Mouse (Mus musculus): ENCODE results near the gene Plcb1. TPM values are rescaled to one million over a fixed set of nuclear protein-coding genes. Genes with fewer than 3 reads are reported as not detected.

The Plcb1 gene
- polyA plus RNA-seq, 1 experiment from 2014 or later = 7.5 TPM

DNA sequence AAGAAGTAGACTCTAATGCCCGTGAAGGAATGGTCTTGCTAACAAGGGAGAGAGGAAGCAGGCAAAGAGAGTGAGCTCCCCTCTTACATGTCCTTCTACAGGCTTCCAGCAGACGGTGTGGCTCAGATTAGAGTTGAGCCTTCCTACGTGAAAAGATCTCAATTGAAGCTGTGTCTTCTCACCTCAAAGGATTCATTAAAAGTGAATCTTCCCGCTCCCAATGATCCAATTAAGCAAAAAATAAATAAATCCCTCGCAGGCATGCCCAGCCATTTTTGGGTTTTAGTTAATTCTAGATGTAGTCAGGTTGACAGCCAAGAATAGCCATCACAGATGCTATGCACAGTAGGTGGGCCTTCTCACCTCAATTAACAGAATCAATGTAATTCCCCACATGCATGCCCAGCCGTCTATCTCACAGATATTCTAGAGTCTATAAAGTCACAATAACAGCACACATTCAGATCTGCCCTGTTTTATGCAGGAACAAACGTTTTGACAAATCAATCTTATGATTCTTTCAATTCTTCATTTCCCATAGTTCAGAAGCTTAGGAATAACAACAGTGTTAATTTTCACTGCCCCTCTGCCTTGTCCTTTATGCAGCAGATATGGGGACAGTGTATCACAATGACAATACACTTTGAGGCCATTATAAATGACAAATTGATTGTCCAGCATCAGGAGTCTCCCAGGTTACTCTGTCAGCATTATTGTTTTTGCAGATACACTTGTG, 520.0 kb downstream of the Plcb1 start:
- Histone ChIP-seq H3K9me3 (no peaks in the 10 kb centered on the region), H3K4me1 (no peaks in the 10 kb centered on the region), H3K36me3 (no peaks in the 10 kb centered on the region), H3K4me3 (no peak overlapping the region), H3K27ac (no peak overlapping the region), H3K27me3 (ENCODE audit: insufficient read depth, poor library complexity, severe bottlenecking) (no peaks in the 10 kb centered on the region)
- DNase-seq (ENCODE audit: low spot score) = no peak
- 63% methylated on average over 7 of the region's 7 CpGs for WGBS

DNA sequence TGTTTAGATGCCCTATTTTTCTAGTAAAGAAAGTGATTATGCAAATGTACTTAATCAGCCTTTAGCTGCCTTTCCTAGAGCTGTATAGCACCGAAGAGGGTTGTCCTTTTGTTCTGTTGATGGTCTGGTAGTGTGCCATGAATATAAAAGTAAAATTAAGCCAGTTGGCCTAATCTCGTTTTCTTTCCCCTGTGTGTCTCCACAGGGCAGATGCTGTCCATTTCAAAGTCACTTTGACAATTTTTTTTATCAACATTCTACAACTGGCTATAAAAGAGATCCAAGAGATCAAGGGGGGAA, 520.6 kb downstream of the Plcb1 start:
- no peaks in the 10 kb centered on the region for H3K36me3 ChIP-seq
- H3K27ac ChIP-seq = no peak overlapping the region
- WGBS = 49% methylated on average over 2 of the region's 2 CpGs
- no peaks in the 10 kb centered on the region for H3K4me1 ChIP-seq
- no peaks in the 10 kb centered on the region for H3K9me3 ChIP-seq
- no peaks in the 10 kb centered on the region for H3K27me3 ChIP-seq (ENCODE audit: insufficient read depth, poor library complexity, severe bottlenecking)
- H3K4me3 ChIP-seq = no peak overlapping the region
- DNase-seq (ENCODE audit: low spot score) = no peak

DNA sequence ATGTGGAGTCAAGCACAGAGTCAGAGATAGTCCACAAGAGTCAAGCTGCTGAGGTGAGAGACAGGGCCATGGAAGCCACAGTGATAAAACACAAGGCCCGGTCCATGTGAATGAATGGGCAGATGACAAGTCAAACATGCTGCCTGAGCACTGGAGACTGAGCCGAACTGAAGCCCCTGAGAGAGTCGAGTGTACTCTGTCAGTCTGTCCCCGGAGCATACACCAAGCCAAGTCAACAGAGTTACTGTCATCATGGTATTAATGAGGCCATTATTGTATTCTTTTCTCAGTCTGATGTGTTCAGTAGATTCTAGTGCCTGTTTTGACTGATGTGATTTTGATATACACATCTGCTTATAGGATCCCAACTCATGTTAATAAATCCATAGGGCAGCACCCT, 521.9 kb downstream of the Plcb1 start:
- no peak for DNase-seq (ENCODE audit: low spot score)
- Histone ChIP-seq H3K9me3 (no peaks in the 10 kb centered on the region), H3K4me1 (no peaks in the 10 kb centered on the region), H3K36me3 (no peaks in the 10 kb centered on the region), H3K27me3 (ENCODE audit: insufficient read depth, poor library complexity, severe bottlenecking) (no peaks in the 10 kb centered on the region), H3K27ac (no peak overlapping the region), H3K4me3 (no peak overlapping the region)
- 85% methylated on average over 4 of the region's 4 CpGs for WGBS

DNA sequence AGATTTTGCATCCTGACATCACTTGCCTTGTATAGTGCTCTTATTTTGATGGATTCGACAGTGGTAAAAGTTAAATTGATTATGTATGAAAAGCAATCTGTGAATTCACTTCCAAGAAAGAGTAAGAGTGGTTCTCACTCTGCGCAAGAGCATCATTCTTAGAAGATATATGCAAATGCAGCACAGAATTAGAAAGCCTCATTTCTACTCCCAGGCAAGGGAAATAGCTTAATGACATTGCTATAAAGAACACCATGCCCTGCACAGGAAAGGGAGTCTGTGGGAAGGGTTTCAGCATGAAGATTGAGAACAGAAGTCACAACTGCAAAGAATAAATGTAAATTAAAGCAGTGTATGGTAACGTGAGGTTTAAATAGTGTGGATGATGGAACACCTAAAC, 530.1 kb downstream of the Plcb1 start:
- Histone ChIP-seq H3K4me3 (no peak overlapping the region), H3K36me3 (no peaks in the 10 kb centered on the region), H3K27ac (no peak overlapping the region), H3K9me3 (no peaks in the 10 kb centered on the region), H3K27me3 (ENCODE audit: insufficient read depth, poor library complexity, severe bottlenecking) (no peaks in the 10 kb centered on the region), H3K4me1 (no peaks in the 10 kb centered on the region)
- 86% methylated on average over 3 of the region's 3 CpGs for WGBS
- DNase-seq (ENCODE audit: low spot score) = no peak

DNA sequence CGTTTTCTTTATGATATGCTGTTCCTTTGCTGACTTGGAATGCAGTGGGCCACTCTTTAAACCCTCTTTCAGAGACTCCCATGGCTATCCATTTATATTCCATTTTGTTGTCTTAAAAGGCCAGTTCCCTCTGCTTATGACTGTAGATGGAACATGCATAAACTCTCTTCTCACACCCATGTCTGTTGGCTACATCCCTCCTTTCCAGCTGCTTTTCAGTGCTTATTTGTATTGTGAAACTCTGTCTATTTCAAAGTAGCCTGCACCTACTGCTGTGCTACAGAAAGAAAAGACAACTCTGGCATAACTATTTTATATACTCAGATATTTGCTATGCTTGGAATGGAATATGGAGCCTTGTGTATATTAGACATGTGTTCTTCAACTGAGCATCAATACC, 532.3 kb downstream of the Plcb1 start:
- H3K27me3 ChIP-seq (ENCODE audit: insufficient read depth, poor library complexity, severe bottlenecking) = no peaks in the 10 kb centered on the region
- 75% methylated on average over 1 of the region's 1 CpGs for WGBS
- H3K4me1 ChIP-seq = no peaks in the 10 kb centered on the region
- DNase-seq (ENCODE audit: low spot score) = no peak
- no peaks in the 10 kb centered on the region for H3K36me3 ChIP-seq
- H3K9me3 ChIP-seq = no peaks in the 10 kb centered on the region
- no peak overlapping the region for H3K27ac ChIP-seq
- H3K4me3 ChIP-seq = no peak overlapping the region

DNA sequence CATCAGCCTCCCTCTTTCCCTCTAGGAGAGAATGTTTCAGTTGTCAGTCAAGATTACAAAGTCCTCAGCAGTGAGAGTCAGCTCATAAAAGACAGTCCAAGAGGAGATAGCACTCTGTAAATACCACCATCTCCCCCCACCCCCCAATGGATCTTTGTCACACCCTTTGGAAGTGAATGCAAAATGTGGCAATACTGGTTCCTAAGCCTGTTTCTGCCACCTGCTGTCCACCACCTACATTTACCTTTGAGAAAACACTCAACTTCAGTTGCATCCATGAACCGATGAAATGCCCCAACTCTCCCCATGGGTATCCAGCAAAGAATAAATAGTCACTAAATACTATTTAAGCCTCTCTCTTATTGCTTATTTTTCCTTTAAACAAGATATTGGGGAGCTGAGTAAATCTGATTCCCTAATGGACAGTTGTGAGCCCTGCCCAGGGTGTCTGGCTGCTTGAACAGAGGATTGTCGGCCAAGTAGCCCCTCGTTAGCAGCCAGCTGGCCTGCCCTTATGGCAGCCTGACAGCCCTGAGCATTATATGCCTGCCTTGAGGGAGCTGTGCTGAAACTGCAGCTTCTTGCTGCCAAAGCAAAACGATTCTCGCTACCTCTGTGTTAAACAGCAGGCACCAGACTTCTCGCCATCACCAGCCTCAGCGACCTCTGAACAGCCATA, 537.5 kb downstream of the Plcb1 start:
- H3K27ac ChIP-seq = no peak overlapping the region
- H3K27me3 ChIP-seq (ENCODE audit: insufficient read depth, poor library complexity, severe bottlenecking) = no peaks in the 10 kb centered on the region
- H3K4me3 ChIP-seq = no peak overlapping the region
- H3K9me3 ChIP-seq = no peaks in the 10 kb centered on the region
- no peaks in the 10 kb centered on the region for H3K36me3 ChIP-seq
- WGBS = 82% methylated on average over 7 of the region's 7 CpGs
- no peaks in the 10 kb centered on the region for H3K4me1 ChIP-seq
- DNase-seq (ENCODE audit: low spot score) = no peak

DNA sequence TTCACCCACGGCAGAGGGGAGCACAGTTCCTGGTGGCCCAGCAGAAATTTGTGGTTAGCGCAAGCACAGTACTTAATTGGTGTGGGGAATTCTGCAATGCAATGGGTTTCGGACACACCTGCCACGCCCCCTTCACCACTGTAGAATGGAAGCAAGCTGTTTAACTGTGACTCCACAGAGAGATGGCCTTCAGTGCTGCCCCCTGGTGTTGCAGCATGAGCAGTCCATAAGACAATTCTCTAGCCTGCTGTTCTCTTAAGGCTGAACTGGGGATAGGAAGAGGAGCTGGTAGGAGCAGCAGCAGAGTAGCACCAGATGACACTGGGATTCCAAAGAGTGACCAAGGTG, 538.1 kb downstream of the Plcb1 start:
- Histone ChIP-seq H3K27ac (no peak overlapping the region), H3K9me3 (no peaks in the 10 kb centered on the region), H3K27me3 (ENCODE audit: insufficient read depth, poor library complexity, severe bottlenecking) (no peaks in the 10 kb centered on the region), H3K4me3 (no peak overlapping the region), H3K4me1 (no peaks in the 10 kb centered on the region), H3K36me3 (no peaks in the 10 kb centered on the region)
- DNase-seq (ENCODE audit: low spot score) = peak; percentile 82
- WGBS = 50% methylated on average over 4 of the region's 4 CpGs

DNA sequence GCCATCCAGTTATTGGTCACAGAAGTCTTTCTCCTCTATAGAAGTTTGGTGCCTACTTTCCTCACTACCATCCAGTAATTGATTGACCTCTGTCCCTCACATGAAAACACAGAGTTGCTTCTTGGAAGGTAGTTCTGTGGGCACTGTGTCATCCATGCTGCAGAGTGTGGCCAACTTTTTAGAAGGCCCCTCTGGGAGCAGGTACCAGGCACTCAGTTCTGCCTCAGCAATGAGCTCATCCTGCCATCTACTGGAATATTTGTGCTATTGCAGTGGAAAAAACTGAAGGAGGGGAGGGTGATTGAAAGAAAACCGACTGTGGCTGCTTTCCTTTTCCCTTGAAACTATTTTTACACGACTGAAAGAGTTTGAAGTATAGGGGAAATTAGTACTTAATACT, 542.9 kb downstream of the Plcb1 start:
- DNase-seq (ENCODE audit: low spot score) = no peak
- Histone ChIP-seq H3K4me1 (no peaks in the 10 kb centered on the region), H3K36me3 (no peaks in the 10 kb centered on the region), H3K27ac (no peak overlapping the region), H3K4me3 (no peak overlapping the region), H3K9me3 (no peaks in the 10 kb centered on the region), H3K27me3 (ENCODE audit: insufficient read depth, poor library complexity, severe bottlenecking) (no peaks in the 10 kb centered on the region)
- 2% methylated on average over 2 of the region's 2 CpGs for WGBS

DNA sequence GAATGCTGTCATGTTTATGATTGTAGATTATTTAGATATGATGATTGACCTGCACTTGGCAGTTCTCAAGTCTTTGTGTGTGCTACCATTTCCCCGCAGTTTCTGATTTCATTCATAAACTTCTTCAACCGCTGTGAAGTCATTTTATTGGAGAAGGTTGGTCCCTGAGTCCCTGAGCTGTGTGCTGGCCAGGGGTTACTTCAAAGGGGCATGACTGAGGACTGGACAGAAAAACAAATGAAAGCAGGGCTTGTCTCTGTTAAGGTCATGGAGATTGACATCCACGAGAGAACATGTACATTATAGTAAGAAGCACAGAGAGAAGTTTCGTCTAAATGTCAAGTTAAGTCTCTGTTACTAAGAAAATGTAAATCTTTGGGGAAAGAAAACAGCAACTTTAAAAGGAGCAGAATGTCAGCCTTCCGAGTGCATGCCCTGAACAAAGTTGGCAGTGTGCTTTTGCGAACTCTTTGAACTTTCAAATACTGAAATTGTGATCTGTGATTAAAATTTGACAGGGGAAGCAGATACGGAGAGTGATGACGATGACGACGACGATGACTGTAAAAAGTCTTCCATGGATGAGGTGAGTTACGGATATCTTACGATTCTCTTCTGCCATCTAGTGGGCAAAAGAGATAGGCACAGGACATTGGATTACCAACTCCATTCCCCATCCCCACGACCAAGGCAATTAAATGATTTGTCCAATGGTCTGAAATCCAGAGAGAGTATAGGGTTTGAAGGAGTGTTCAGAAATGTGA, 544.1 kb downstream of the Plcb1 start:
- Histone ChIP-seq H3K36me3 (no peaks in the 10 kb centered on the region), H3K9me3 (no peaks in the 10 kb centered on the region), H3K27ac (no peak overlapping the region), H3K4me3 (peak overlapping the region; percentile 41; the same call in 1 of the 2 replicates), H3K27me3 (ENCODE audit: insufficient read depth, poor library complexity, severe bottlenecking) (no peaks in the 10 kb centered on the region), H3K4me1 (peaks cover 4% of the 10 kb centered on the region; the same call in 1 of the 2 replicates)
- DNase-seq (ENCODE audit: low spot score) = no peak
- WGBS = 12% methylated on average over 14 of the region's 14 CpGs

DNA sequence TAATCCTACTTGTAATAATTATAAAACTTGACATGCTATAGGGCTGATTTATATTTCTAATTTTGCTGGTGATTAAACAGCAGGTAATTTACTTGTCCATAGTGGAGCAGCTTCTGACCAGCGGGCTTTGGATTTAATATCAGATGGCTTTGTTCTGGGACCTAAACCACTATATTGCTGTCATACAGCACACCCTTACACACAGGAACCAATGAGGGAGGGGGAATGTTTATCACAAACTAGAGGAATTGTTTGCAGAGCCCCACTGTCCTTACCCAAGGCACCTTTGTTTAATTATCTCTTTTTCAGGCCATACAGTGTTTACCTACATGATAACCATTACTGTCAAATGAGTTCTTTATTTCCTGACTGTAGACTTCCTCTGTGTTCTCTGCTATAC, 546.0 kb downstream of the Plcb1 start:
- Histone ChIP-seq H3K4me3 (no peak overlapping the region), H3K27ac (no peak overlapping the region)
- WGBS = 79% methylated on average over 1 of the region's 1 CpGs

DNA sequence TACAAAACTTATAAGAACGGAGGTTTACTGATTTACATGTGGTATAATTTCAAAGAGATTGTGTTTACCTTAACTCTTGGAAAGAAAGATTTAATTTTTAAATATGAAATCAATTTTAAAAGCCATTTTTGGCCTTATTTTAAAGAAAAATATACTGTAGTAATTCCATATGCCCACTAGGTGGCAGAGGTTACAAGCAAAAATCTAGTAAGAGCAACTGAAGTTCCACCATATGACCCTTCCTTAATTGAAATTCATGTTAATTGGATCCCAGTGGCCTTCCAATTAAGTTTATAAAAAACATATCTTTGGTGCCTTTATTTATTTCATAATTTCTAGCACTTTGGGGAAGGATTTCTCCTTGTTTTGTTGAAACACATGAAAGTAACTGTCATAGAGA, 570.4 kb downstream of the Plcb1 start:
- no peak for DNase-seq (ENCODE audit: low spot score)
- Histone ChIP-seq H3K36me3 (no peaks in the 10 kb centered on the region), H3K27me3 (ENCODE audit: insufficient read depth, poor library complexity, severe bottlenecking) (no peaks in the 10 kb centered on the region), H3K4me1 (no peaks in the 10 kb centered on the region), H3K4me3 (no peak overlapping the region), H3K27ac (no peak overlapping the region), H3K9me3 (no peaks in the 10 kb centered on the region)
- 22% methylated on average over 1 of the region's 1 CpGs for WGBS

More for the DNA sequence above, 546.0 kb downstream of the Plcb1 start:
- DNase-seq (ENCODE audit: low spot score) = no peak
- no peaks in the 10 kb centered on the region for H3K9me3 ChIP-seq
- H3K4me1 ChIP-seq = peaks cover 4% of the 10 kb centered on the region; the same call in 1 of the 2 replicates
- H3K27me3 ChIP-seq (ENCODE audit: insufficient read depth, poor library complexity, severe bottlenecking) = no peaks in the 10 kb centered on the region
- no peaks in the 10 kb centered on the region for H3K36me3 ChIP-seq

DNA sequence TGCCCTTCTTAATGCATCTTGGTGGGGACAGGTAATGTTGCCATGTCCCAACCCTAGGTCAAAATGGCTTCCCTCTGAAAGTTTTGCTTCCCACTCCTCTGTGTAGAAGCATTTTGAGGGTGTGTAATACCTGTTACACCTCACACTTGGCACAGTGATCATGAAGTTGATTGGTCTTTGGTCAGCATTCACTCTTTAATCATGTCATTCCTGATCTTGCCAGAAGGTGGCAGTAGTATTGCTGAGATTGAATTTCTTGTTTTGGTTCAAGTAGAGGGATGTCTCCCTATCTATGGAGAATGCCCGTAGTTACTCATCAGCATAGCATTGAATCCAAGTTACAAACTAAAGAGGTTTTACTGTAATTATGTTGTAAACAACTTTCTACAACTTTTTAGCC, 575.9 kb downstream of the Plcb1 start:
- WGBS = 18% methylated on average over 1 of the region's 1 CpGs
- Histone ChIP-seq H3K27ac (no peak overlapping the region), H3K4me3 (no peak overlapping the region), H3K27me3 (ENCODE audit: insufficient read depth, poor library complexity, severe bottlenecking) (no peaks in the 10 kb centered on the region), H3K4me1 (peaks cover 5% of the 10 kb centered on the region; the same call in 1 of the 2 replicates), H3K9me3 (no peaks in the 10 kb centered on the region), H3K36me3 (no peaks in the 10 kb centered on the region)
- no peak for DNase-seq (ENCODE audit: low spot score)

DNA sequence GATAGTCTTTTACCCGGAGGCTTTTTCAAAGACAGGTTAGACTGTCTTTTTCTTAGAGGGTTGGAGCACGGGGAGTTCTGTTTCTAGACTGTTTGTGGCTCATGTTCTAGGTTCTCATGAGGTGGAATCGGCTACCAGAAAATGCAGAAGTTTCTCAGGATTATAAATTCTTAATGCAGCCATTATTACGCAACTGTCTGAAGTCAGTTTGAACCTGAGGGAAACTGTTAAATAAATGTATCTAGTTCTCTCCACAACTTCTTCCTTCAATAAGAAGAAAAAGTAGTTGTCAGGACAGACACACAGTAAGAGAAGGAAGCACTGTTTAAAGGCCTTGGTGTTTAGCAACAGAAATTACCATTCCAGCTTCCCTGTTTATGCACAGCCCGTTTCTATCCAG, 577.1 kb downstream of the Plcb1 start:
- no peak overlapping the region for H3K4me3 ChIP-seq
- no peaks in the 10 kb centered on the region for H3K9me3 ChIP-seq
- H3K4me1 ChIP-seq = peaks cover 5% of the 10 kb centered on the region; the same call in 1 of the 2 replicates
- no peak for DNase-seq (ENCODE audit: low spot score)
- no peaks in the 10 kb centered on the region for H3K36me3 ChIP-seq
- no peak overlapping the region for H3K27ac ChIP-seq
- 85% methylated on average over 5 of the region's 5 CpGs for WGBS
- no peaks in the 10 kb centered on the region for H3K27me3 ChIP-seq (ENCODE audit: insufficient read depth, poor library complexity, severe bottlenecking)
